Mouse (Mus musculus) spleen, adult 2 months (tissue): Measurements from ENCODE around the gene Snu13.

Experiments used
- CTCF ChIP-seq: fragments of 200-500 bp; IDR thresholded peaks from 2 replicates; pipeline ENCODE4 v1.5.1; 2011; ENCODE audit warnings: mild to moderate bottlenecking, inconsistent platforms; ENCODE audit not compliant: insufficient read depth, insufficient read length, insufficient replicate concordance; ENCODE audit errors: extremely low read depth
- POLR2A ChIP-seq: fragments of 200-500 bp; IDR thresholded peaks from 2 replicates; pipeline ENCODE4 v1.6.1; 2011; ENCODE audit warnings: low read depth, low read length, inconsistent platforms

DNA sequence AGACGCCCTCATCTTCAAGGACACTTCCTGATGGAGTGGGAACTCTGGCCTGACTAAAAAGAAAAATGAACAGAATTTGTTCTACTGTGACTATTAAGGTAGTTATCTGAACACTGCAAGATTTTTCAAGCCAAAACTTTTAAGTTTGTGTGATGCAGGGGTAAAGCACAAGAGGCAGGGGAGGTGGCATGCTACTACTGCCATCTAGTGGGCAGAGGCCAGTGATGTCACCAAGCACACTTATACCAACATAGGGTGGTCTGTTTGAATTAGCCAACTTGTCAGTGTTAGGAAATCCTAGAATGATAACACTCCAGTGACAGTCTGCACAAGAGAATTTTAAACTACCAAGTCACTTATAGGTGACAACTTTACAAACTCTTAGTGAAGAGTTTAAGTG lies 6.7 kb downstream of the Snu13 start:
- TF ChIP-seq CTCF (peak; percentile 63; the same call in 1 of the 2 replicates), POLR2A (no peak)
